Mouse (Mus musculus): ENCODE measurements at regions not wholly inside any gene's neighbourhood (a gene's known extent, or its start where the extent isn't known, plus 50 kb on each side); places are given as distances from the start of the nearest gene placed in this dataset.
"Not testable (repeated sequence)": the region's sequence is repeated elsewhere in the genome, so short reads cannot be mapped to it uniquely, and the experiment has no call there.

- DNase-seq (ENCODE audit: low spot score in 2 of 2): no peak
Observed at GRCm38 (mm10) chr5:64585076-64585786, 218.0 kb upstream of the Klf3 start.

- no peak for DNase-seq (ENCODE audit: low spot score in 2 of 2)
Observed at GRCm38 (mm10) chr5:64586316-64586715, 216.9 kb upstream of the Klf3 start.

GRCm38 (mm10) chr5:64586933-64587332 is 216.3 kb upstream of the Klf3 start:
- no peak for DNase-seq (ENCODE audit: low spot score in 2 of 2)

GRCm38 (mm10) chr5:64587895-64588738 is 215.1 kb upstream of the Klf3 start:
- DNase-seq (ENCODE audit: low spot score in 2 of 2): no peak

- not testable (repeated sequence) for DNase-seq (ENCODE audit: low spot score in 2 of 2)
Observed at GRCm38 (mm10) chr5:64588768-64589167, 214.4 kb upstream of the Klf3 start.

GRCm38 (mm10) chr5:64590036-64590435 is 213.2 kb upstream of the Klf3 start:
- DNase-seq (ENCODE audit: low spot score in 2 of 2): no peak

GRCm38 (mm10) chr5:64590747-64591146 is 212.4 kb upstream of the Klf3 start:
- no peak for DNase-seq (ENCODE audit: low spot score in 2 of 2)

GRCm38 (mm10) chr5:64591792-64592191 is 211.4 kb upstream of the Klf3 start:
- no peak for DNase-seq (ENCODE audit: low spot score in 2 of 2)

- no peak for DNase-seq (ENCODE audit: low spot score in 2 of 2)
Observed at GRCm38 (mm10) chr5:64595220-64595619, 208.0 kb upstream of the Klf3 start.

GRCm38 (mm10) chr5:64595751-64596344 is 207.3 kb upstream of the Klf3 start:
- DNase-seq (ENCODE audit: low spot score in 2 of 2): no peak

- DNase-seq (ENCODE audit: low spot score in 2 of 2): no peak
Observed at GRCm38 (mm10) chr5:64597021-64597420, 206.2 kb upstream of the Klf3 start.

- no peak for DNase-seq (ENCODE audit: low spot score in 2 of 2)
Observed at GRCm38 (mm10) chr5:64597451-64597850, 205.7 kb upstream of the Klf3 start.

GRCm38 (mm10) chr5:64598606-64599005 is 204.6 kb upstream of the Klf3 start:
- no peak for DNase-seq (ENCODE audit: low spot score in 2 of 2)

GRCm38 (mm10) chr5:64599015-64599414 is 204.2 kb upstream of the Klf3 start:
- DNase-seq (ENCODE audit: low spot score in 2 of 2): no peak

GRCm38 (mm10) chr5:64599865-64600288 is 203.3 kb upstream of the Klf3 start:
- DNase-seq (ENCODE audit: low spot score in 2 of 2): no peak

GRCm38 (mm10) chr5:64600392-64600791 is 202.8 kb upstream of the Klf3 start:
- DNase-seq (ENCODE audit: low spot score in 2 of 2): no peak

- no peak for DNase-seq (ENCODE audit: low spot score in 2 of 2)
Observed at GRCm38 (mm10) chr5:64600811-64601210, 202.4 kb upstream of the Klf3 start.

- DNase-seq (ENCODE audit: low spot score in 2 of 2): no peak
Observed at GRCm38 (mm10) chr5:64601285-64601684, 201.9 kb upstream of the Klf3 start.

- no peak for DNase-seq (ENCODE audit: low spot score in 2 of 2)
Observed at GRCm38 (mm10) chr5:64601832-64602231, 201.4 kb upstream of the Klf3 start.

GRCm38 (mm10) chr5:64602356-64602936 is 200.7 kb upstream of the Klf3 start:
- DNase-seq (ENCODE audit: low spot score in 2 of 2): no peak

GRCm38 (mm10) chr5:64602996-64603755 is 200.0 kb upstream of the Klf3 start:
- DNase-seq (ENCODE audit: low spot score in 2 of 2): no peak

GRCm38 (mm10) chr5:64605171-64605570 is 198.0 kb upstream of the Klf3 start:
- DNase-seq (ENCODE audit: low spot score in 2 of 2): no peak

Measured in frontal cortex, postnatal 25 days (tissue).